Mouse (Mus musculus) limb, embryonic 14.5 days (tissue): ENCODE results near the gene C130050O18Rik. TPM values are rescaled to one million over a fixed set of nuclear protein-coding genes. Genes with fewer than 3 reads are reported as not detected.

Experiments used
- ATAC-seq: fragments of 200-750 bp; cut with Nextera tagmentation; 2 replicates; pipeline ENCODE4 v1.8.0; 2017; ENCODE audit warnings: low read depth, moderate number of reproducible peaks, moderate TSS enrichment; ENCODE audit not compliant: low FRiP score
- DNase-seq: peaks from one replicate; pipeline ENCODE4 v3.0.0-alpha.2; 2015; ENCODE audit warnings: low spot score
- H3K27ac ChIP-seq: fragments of 300-500 bp; sonication (generic); replicated peaks from 2 replicates; pipeline ENCODE4 v1.5.1; 2014; ENCODE audit warnings: low read depth, mild to moderate bottlenecking, low read length, moderate library complexity, mixed read lengths
- H3K27me3 ChIP-seq: fragments of 300-500 bp; sonication (generic); 2 replicates; pipeline ENCODE4 v1.6.1; 2014; ENCODE audit warnings: low read length, mixed read lengths; ENCODE audit not compliant: control insufficient read depth, insufficient read depth
- H3K36me3 ChIP-seq: fragments of 300-500 bp; sonication (generic); 2 replicates; pipeline ENCODE4 v1.6.1; 2014; ENCODE audit warnings: mild to moderate bottlenecking, low read length, moderate library complexity, mixed read lengths; ENCODE audit not compliant: control insufficient read depth, insufficient read depth
- H3K4me1 ChIP-seq: fragments of 300-500 bp; sonication (generic); 2 replicates; pipeline ENCODE4 v1.6.1; 2014; ENCODE audit warnings: antibody characterized with exemption, low read length, mixed read lengths; ENCODE audit not compliant: control insufficient read depth, insufficient read depth
- H3K4me2 ChIP-seq: fragments of 300-500 bp; sonication (generic); replicated peaks from 2 replicates; pipeline ENCODE4 v1.6.1; 2014; ENCODE audit warnings: low read depth, mild to moderate bottlenecking, low read length, moderate library complexity; ENCODE audit not compliant: severe bottlenecking
- H3K4me3 ChIP-seq: fragments of 300-500 bp; sonication (generic); replicated peaks from 2 replicates; pipeline ENCODE4 v1.5.1; 2014; ENCODE audit warnings: low read length
- H3K9ac ChIP-seq: fragments of 300-500 bp; sonication (generic); 2 replicates; pipeline ENCODE4 v1.6.1; 2014; ENCODE audit warnings: mild to moderate bottlenecking, low read depth, low read length, moderate library complexity; ENCODE audit not compliant: severe bottlenecking
- H3K9me3 ChIP-seq: fragments of 300-500 bp; sonication (generic); 2 replicates; pipeline ENCODE4 v1.6.1; 2016; ENCODE audit warnings: low read length; ENCODE audit not compliant: control insufficient read depth
- POLR2A ChIP-seq: fragments of 200-500 bp; IDR thresholded peaks from 2 replicates; pipeline ENCODE4 v1.8.0; 2012; ENCODE audit warnings: inconsistent platforms, mild to moderate bottlenecking, moderate library complexity, borderline replicate concordance; ENCODE audit not compliant: insufficient read depth, insufficient read length; ENCODE audit errors: extremely low read depth
- WGBS: fragments of 180-500 bp; shearing (Covaris S2); extraction: QIAGEN DNeasy Blood & Tissue Kit; methylation state at CpG from one replicate; pipeline ENCODE4 v1.1.7; 2014; 5-methylcytosine and 5-hydroxymethylcytosine counted together
- polyA plus RNA-seq, 2 experiments: library from polyadenylated mRNA; depleted of rRNA in 1 of 2; stranded (reverse) in 1 of 2; unstranded in 1 of 2; fragments of >200 nt; fragmentation: Nextera tagmentation in 1 of 2; extraction: Ambion mirVana in 1 of 2; gene quantifications; 2 replicates each; pipeline versions ENCODE4 v1.2.1 to v1.2.3; 2012 to 2014

Gene C130050O18Rik
- polyA plus RNA-seq, 2 experiments = 7.5 to 9.1 TPM

DNA sequence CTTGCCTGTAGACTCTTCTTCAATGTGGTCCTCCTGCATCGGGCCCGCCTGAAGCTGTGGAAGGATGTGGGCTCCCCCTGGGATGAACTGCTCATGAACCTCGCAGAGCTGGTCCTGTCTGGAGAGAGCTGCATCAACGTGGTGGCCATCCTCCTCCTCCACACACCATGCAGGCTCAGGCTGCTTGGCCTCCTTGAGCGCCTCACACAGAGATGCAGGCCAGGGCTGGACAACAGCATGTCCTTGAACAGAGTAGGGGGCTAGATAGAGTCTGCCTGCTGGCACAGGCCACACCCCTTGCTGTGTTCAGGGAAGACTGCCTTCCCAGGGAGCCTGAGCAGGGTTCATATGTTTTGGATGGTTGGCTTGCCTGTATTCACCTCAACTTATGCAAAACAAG lies 9.9 kb downstream of the C130050O18Rik start:
- H3K27me3 ChIP-seq = no peaks in the 10 kb centered on the region
- ATAC-seq (no peak), DNase-seq (no peak)
- H3K4me1 ChIP-seq = peaks cover 9% of the 10 kb centered on the region; the same call in 1 of the 2 replicates
- H3K36me3 ChIP-seq = 0 out of 2 replicates have a peak, but pooled peaks cover 7% of the 10 kb centered on the region
- H3K27ac ChIP-seq = no peak overlapping the region
- no peak overlapping the region for H3K9ac ChIP-seq
- no peak overlapping the region for H3K4me2 ChIP-seq
- no peaks in the 10 kb centered on the region for H3K9me3 ChIP-seq
- WGBS = 87% methylated on average over 5 of the region's 5 CpGs
- H3K4me3 ChIP-seq = no peak overlapping the region
- TF ChIP-seq POLR2A = no peak

DNA sequence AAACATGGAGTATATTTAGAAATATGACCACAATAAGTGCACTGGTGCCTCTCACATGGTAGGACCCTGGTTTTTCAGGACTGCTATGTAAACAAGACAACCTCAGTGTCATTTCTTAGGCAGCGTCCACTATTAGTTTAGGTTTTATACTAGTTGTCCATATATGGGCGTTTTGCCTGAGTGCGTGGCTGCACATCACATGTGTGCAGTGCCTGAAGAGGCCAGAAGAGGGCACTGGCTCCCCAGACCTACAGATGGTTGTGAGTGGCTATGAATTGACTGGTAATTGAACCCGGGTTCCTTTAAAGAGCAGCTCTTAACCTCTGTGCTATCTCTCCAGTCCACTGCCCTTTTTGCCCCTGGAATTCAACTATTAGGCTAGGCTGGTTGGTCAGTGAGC lies 11.9 kb downstream of the C130050O18Rik start:
- H3K27me3 ChIP-seq = no peaks in the 10 kb centered on the region
- H3K4me3 ChIP-seq = no peak overlapping the region
- H3K36me3 ChIP-seq = 0 out of 2 replicates have a peak, but pooled peaks cover 7% of the 10 kb centered on the region
- H3K9ac ChIP-seq = no peak overlapping the region
- H3K9me3 ChIP-seq = no peaks in the 10 kb centered on the region
- peaks cover 11% of the 10 kb centered on the region; the same call in 1 of the 2 replicates for H3K4me1 ChIP-seq
- ATAC-seq (no peak), DNase-seq (no peak)
- no peak overlapping the region for H3K4me2 ChIP-seq
- no peak overlapping the region for H3K27ac ChIP-seq
- WGBS = 96% methylated on average over 4 of the region's 4 CpGs
- TF ChIP-seq POLR2A = no peak

DNA sequence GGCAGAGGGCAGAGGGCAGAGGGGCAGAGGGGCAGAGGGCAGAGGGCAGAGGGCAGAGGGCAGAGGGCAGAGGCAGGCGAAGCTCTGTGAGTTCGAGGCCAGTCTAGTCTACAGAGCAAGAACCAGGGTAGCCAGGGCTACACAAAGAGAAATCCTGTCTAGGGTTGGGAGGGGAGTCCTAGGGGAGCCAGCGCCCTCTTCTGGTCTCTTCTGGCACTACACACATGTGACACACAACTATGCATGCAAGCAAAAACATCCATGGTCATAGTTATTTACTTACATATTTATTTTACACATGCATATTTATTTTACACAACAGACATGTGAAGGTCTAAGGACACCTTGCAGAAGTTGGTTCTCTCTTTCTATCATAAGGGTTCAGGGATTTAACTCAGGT lies 12.4 kb downstream of the C130050O18Rik start:
- DNase-seq (no peak), ATAC-seq (no peak)
- Histone ChIP-seq H3K27me3 (no peaks in the 10 kb centered on the region), H3K4me3 (no peak overlapping the region), H3K27ac (no peak overlapping the region), H3K36me3 (0 out of 2 replicates have a peak, but pooled peaks cover 7% of the 10 kb centered on the region), H3K4me2 (no peak overlapping the region), H3K9ac (no peak overlapping the region), H3K9me3 (no peaks in the 10 kb centered on the region), H3K4me1 (peaks cover 15% of the 10 kb centered on the region)
- no peak for TF ChIP-seq POLR2A
- WGBS = 89% methylated on average over 3 of the region's 3 CpGs

DNA sequence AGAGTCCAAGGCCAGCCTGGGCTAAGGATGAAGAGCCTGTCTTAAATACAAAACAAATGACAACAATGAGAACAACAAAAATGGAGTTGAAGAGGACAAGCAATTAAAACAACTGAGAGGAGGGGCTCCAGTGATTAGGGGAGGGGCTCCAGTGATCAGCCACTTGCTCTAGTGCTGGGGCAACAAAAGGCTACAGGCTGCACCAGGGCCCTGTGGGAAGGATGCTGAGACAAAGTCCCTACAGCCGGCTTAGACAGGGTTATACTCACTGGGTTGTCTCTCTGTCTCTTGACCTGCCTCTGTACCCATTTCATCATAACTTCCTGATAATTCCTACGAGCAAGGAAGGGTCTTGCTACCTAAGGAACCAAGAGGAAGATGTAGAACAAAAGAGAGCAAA lies 13.0 kb downstream of the C130050O18Rik start:
- no peak for TF ChIP-seq POLR2A
- no peak overlapping the region for H3K27ac ChIP-seq
- DNase-seq = no peak
- H3K9me3 ChIP-seq = no peaks in the 10 kb centered on the region
- no peak for ATAC-seq
- H3K27me3 ChIP-seq = no peaks in the 10 kb centered on the region
- no peak overlapping the region for H3K9ac ChIP-seq
- H3K4me1 ChIP-seq = peaks cover 20% of the 10 kb centered on the region
- no peak overlapping the region for H3K4me3 ChIP-seq
- H3K4me2 ChIP-seq = no peak overlapping the region
- H3K36me3 ChIP-seq = 0 out of 2 replicates have a peak, but pooled peaks cover 7% of the 10 kb centered on the region
- WGBS = 76% methylated on average over 2 of the region's 2 CpGs

DNA sequence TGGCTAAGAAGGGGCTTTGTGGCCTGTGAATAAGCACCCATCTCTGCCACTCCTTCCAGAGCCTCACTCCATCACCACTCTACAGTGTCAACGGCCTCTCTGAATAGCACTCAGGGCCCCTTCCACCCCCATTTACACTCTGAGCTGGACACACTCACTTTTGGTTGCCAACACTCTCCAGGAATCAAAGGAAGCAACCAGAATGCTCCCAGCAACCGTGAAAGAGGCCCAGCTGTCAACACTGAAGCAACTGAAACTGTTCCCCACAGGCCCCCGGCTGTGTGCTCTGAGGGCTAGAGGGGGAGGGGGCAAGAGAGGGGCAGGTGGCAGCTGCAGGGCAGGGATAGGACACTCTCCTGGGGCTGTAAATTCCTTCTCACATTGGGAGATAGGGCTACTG lies 13.6 kb downstream of the C130050O18Rik start:
- Histone ChIP-seq H3K4me1 (peaks cover 20% of the 10 kb centered on the region), H3K9me3 (no peaks in the 10 kb centered on the region), H3K4me3 (no peak overlapping the region), H3K36me3 (0 out of 2 replicates have a peak, but pooled peaks cover 7% of the 10 kb centered on the region), H3K27me3 (no peaks in the 10 kb centered on the region), H3K4me2 (no peak overlapping the region), H3K9ac (no peak overlapping the region), H3K27ac (no peak overlapping the region)
- TF ChIP-seq POLR2A = no peak
- DNase-seq (peak; percentile 58), ATAC-seq (peak; percentile 81; the same call in 1 of the 2 replicates)
- WGBS = 7% methylated on average over 3 of the region's 3 CpGs
